Mouse (Mus musculus) cerebellum, adult 9-10 months (tissue): ENCODE results near the gene Polr2i.

ENCODE experiments used
- DNase-seq: peaks from one replicate; pipeline ENCODE4 v3.0.0; 2022

The Polr2i gene

GRCm38 (mm10) chr7:30266780-30267179, 35.0 kb downstream of the Polr2i start:
- no peak for DNase-seq

GRCm38 (mm10) chr7:30269641-30270040, 37.9 kb downstream of the Polr2i start:
- DNase-seq: no peak

- no peak for DNase-seq
Observed at GRCm38 (mm10) chr7:30274383-30274782, 42.6 kb downstream of the Polr2i start.

GRCm38 (mm10) chr7:30278911-30279310, 47.2 kb downstream of the Polr2i start:
- DNase-seq: peak; percentile 27

- DNase-seq: no peak
Observed at GRCm38 (mm10) chr7:30279536-30279935, 47.8 kb downstream of the Polr2i start.

GRCm38 (mm10) chr7:30279951-30280669, 48.4 kb downstream of the Polr2i start, which contains the start of the genes Thap8 and Wdr62:
Gene Thap8, plus strand, starts transcription at chr7:30280094.
Gene Wdr62, minus strand, starts transcription at chr7:30280419.
- peak; percentile 92 for DNase-seq

GRCm38 (mm10) chr7:30280670-30281138, 49.0 kb downstream of the Polr2i start:
- peak; percentile 90 for DNase-seq

GRCm38 (mm10) chr7:30281522-30281921, 49.8 kb downstream of the Polr2i start:
- DNase-seq: peak; percentile 37

GRCm38 (mm10) chr7:30282740-30283139, 51.0 kb downstream of the Polr2i start:
- peak; percentile 36 for DNase-seq
